Mouse (Mus musculus): ENCODE measurements around the gene Galnt4. TPM values are rescaled to one million over a fixed set of nuclear protein-coding genes. Genes with fewer than 3 reads are reported as not detected.
"Not testable (repeated sequence)": the region's sequence is repeated elsewhere in the genome, so short reads cannot be mapped to it uniquely, and the experiment has no call there.

The Galnt4 gene
- polyA plus RNA-seq, 3 experiments from 2014 or later: 2.6 to 3.4 (median 3.4) TPM

DNA sequence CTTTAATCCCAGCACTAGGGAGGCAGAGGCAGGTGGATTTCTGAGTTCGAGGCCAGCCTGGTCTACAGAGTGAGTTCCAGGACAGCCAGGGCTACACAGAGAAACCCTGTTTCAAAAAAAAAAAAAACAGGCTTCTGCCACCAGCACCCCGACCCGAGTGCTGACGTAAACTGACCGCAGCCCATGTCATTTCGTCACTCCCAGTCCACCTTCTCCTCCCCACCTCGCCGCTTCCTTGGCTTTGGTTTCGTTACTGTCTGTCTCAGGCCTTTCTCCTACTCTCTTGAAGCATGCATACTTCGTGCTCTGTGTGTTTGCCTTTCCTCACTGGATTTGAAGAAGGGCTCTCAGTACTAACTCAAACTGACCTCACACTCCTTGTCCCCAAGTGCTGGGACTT, 49.7 kb downstream of the Galnt4 start:
- ATAC-seq: not testable (repeated sequence)

DNA sequence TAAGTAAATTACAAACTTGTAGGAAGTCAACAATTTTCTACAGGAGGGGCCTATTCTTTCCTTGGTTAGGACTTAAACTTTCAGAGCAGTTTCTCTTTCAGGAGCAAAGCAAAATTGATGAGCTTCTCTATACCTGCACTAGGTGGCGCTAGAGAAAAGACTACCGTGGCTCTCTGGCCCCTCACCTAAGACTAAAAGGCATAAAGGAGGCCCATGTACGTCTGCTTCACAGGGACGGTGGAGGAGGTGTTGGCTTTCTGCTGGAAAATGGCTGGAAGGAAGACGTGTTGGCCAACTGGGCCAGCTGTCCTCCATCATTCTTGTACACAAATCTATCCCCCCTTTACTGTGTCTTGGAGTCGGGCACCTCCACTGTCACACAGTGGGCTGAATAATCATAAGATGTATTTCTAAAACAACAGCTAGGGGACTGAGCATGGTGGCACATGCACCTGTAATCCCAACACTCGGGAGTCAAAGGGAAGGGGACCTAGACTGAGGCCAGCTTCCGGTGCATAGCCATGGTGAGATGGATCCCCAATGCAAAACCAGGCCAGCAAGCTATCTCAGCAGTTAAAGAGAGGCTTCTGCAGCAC, 54.1 kb downstream of the Galnt4 start:
- ATAC-seq: peak; percentile 66

Other genes starting within 250 kb of the Galnt4 start
- gene Atp2b1, start 193.8 kb upstream of the Galnt4 start, polyA plus RNA-seq (2017; shearing (Covaris generic)): 100 to 1,000 TPM; 144 to 179 (median 149) TPM
- gene Poc1b, start 1.1 kb upstream of the Galnt4 start, polyA plus RNA-seq (2017; shearing (Covaris generic)): 10 to 100 TPM in 1 of 3 experiments, 1 to 10 TPM in 2; 6.8 to 10.9 (median 7.9) TPM
- not detected for gene Phxr2, start 18.2 kb downstream of the Galnt4 start, polyA plus RNA-seq (2017; shearing (Covaris generic))
- 10 to 100 TPM; 32.8 to 52.8 (median 41.2) TPM for gene Dusp6, start 155.1 kb downstream of the Galnt4 start, polyA plus RNA-seq (2017; shearing (Covaris generic))

Measured in inflammation-experienced regulatory T-cells, adult 6 months (primary cell).